Mouse (Mus musculus) ES-E14 (cell line): Measurements from ENCODE around the gene Tff2. TPM values are rescaled to one million over a fixed set of nuclear protein-coding genes. Genes with fewer than 3 reads are reported as not detected.
A peak's percentile ranks its signal among the peaks of the same experiment; 100 is the strongest.

Experiments
- DNase-seq: peaks from one replicate; pipeline ENCODE4 v3.0.0-alpha.2; 2013; ENCODE audit warnings: low read depth, low spot score
- H3K27ac ChIP-seq: 2 replicates; pipeline ENCODE4 v1.5.1; 2012; ENCODE audit warnings: low read depth, mild to moderate bottlenecking, low read length, moderate library complexity, mixed read lengths; ENCODE audit not compliant: poor library complexity, insufficient read depth, severe bottlenecking
- H3K36me3 ChIP-seq: 2 replicates; pipeline ENCODE4 v1.6.1; 2012; ENCODE audit warnings: mild to moderate bottlenecking, low read length, moderate library complexity, mixed read lengths; ENCODE audit not compliant: control insufficient read depth, poor library complexity, insufficient read depth, severe bottlenecking
- H3K4me1 ChIP-seq, 2 experiments: fragments of 150-350 bp in 1 of 2; sonication (generic) in 1 of 2; 2 replicates each; pipeline ENCODE4 v1.6.1; 2012; ENCODE audit warnings: low read length in 2 of 2, mild to moderate bottlenecking in 1 of 2, mixed read lengths in 1 of 2; ENCODE audit not compliant: control insufficient read depth in 2 of 2, insufficient read depth in 2 of 2, poor library complexity in 1 of 2
- H3K4me3 ChIP-seq, 2 experiments: fragments of 150-350 bp in 1 of 2; sonication (generic) in 1 of 2; 2 replicates each; pipeline ENCODE4 v1.5.1; 2012; ENCODE audit warnings: low read length in 2 of 2, low read depth in 1 of 2, mild to moderate bottlenecking in 1 of 2, mixed read lengths in 1 of 2; ENCODE audit not compliant: insufficient read depth in 1 of 2, poor library complexity in 1 of 2, severe bottlenecking in 1 of 2
- H3K9ac ChIP-seq: 2 replicates; pipeline ENCODE4 v1.6.1; 2012; ENCODE audit warnings: low read depth, mild to moderate bottlenecking, low read length, mixed read lengths; ENCODE audit not compliant: poor library complexity, insufficient read depth, severe bottlenecking
- H3K9me3 ChIP-seq: fragments of 150-350 bp; sonication (generic); 2 replicates; pipeline ENCODE4 v1.6.1; 2012; ENCODE audit warnings: low read depth, mild to moderate bottlenecking, low read length; ENCODE audit not compliant: control insufficient read depth, insufficient read depth
- CHD2 ChIP-seq: IDR thresholded peaks from 2 replicates; pipeline ENCODE4 v1.6.1; 2014; ENCODE audit warnings: mild to moderate bottlenecking, low read depth, low read length, inconsistent platforms
- HCFC1 ChIP-seq: IDR thresholded peaks from 2 replicates; pipeline ENCODE4 v1.6.1; 2012; ENCODE audit warnings: low read length, inconsistent platforms, borderline replicate concordance; ENCODE audit not compliant: insufficient read depth
- MAFK ChIP-seq: IDR thresholded peaks from 2 replicates; pipeline ENCODE4 v1.6.1; 2014; ENCODE audit warnings: mild to moderate bottlenecking, low read depth, low read length, inconsistent platforms; ENCODE audit not compliant: insufficient read depth
- ZC3H11A ChIP-seq: IDR thresholded peaks from 2 replicates; pipeline ENCODE4 v1.6.1; 2012; ENCODE audit warnings: low read depth, mild to moderate bottlenecking, inconsistent platforms, low read length, borderline replicate concordance
- ZNF384 ChIP-seq: IDR thresholded peaks from 2 replicates; pipeline ENCODE4 v1.6.1; 2012; ENCODE audit warnings: low read depth, low read length, inconsistent platforms
- in situ Hi-C, 2 experiments: fragments of 600-800 bp; cut with MboI; formaldehyde crosslinking; loops; one replicate each; pipeline ENCODE4 v1.15.1; 2025; ENCODE audit warnings: low sequenced_read_pairs in 2 of 2, inconsistent platforms in 1 of 2; ENCODE audit not compliant: unreplicated experiment in 2 of 2
- total RNA-seq: library from RNA; depleted of rRNA; stranded (reverse); fragments of 300-350 nt; gene quantifications from 2 replicates; pipeline ENCODE4 v1.2.3, GENCODE M21; 2012

The Tff2 gene
- total RNA-seq, 1 experiment, result not detected

DNA sequence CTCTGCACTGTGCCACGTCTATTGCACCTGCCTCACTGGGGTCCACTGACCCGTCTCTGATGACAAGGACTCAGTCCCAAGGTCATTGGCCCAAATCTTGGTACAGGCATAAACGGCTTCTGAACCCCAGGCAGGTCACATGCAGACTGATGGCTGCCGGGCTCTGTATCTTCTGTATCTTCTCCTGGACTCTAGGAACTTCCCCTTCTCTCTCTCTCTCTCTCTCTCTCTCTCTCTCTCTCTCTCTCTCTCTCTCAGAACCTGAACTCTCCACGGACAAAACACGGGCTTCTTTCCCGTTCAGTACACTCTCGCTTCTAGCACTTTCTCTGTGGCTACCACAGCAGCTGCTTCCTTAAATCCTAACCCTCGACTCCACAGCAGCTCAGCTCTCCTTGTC, 1.9 kb upstream of the Tff2 start:
- TF ChIP-seq HCFC1 (no peak), ZC3H11A (no peak), ZNF384 (no peak), MAFK (no peak), CHD2 (no peak)
- Histone ChIP-seq H3K27ac (no peak overlapping the region), H3K4me3 (no peak overlapping the region), H3K4me1 (peaks cover 0 to 6% of the 10 kb centered on the region in 2 experiments; a peak in 1 of 4 replicates), H3K36me3 (no peaks in the 10 kb centered on the region), H3K9me3 (no peaks in the 10 kb centered on the region), H3K9ac (no peak overlapping the region)
- DNase-seq, result no peak
- in situ Hi-C loops, result no loop called here

DNA sequence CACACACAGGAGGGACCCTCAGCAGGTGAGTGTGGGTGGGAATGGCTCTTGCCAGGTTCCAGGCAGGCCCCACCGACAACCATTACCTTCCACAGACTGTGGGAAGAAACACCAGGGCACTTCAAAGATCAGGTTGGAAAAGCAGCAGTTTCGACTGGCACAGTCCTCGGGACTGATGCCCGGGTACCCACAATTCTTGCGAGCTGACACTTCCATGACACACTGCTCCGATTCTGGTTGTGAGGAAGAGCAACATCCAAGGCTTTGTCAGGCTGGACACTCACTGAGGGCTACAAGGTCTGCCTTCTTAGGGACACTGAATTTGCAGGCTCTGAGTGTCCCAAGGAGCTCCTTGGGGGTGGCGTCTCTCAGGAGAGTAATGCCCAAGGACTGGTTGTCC, 2.0 kb downstream of the Tff2 start:
- Histone ChIP-seq H3K4me1 (peaks cover 0 to 6% of the 10 kb centered on the region in 2 experiments; a peak in 1 of 4 replicates), H3K9ac (no peak overlapping the region), H3K36me3 (no peaks in the 10 kb centered on the region), H3K9me3 (no peaks in the 10 kb centered on the region), H3K4me3 (no peak overlapping the region), H3K27ac (no peak overlapping the region)
- DNase-seq, result no peak
- TF ChIP-seq HCFC1 (no peak), CHD2 (no peak), ZNF384 (no peak), MAFK (no peak), ZC3H11A (no peak)
- in situ Hi-C loops, result no loop called here

- Histone ChIP-seq H3K36me3 (no peaks in the 10 kb centered on the region), H3K4me1 (peaks cover 0 to 3% of the 10 kb centered on the region in 2 experiments; a peak in 1 of 4 replicates), H3K4me3 (no peak overlapping the region), H3K27ac (no peak overlapping the region), H3K9ac (no peak overlapping the region), H3K9me3 (no peaks in the 10 kb centered on the region)
- in situ Hi-C loops, result no loop called here
- peak; percentile 48; the same call in 1 of the 2 replicates for TF ChIP-seq ZC3H11A
- TF ChIP-seq ZNF384, result no peak
- TF ChIP-seq MAFK, result no peak
- TF ChIP-seq HCFC1, result no peak
- no peak for TF ChIP-seq CHD2
- peak; percentile 49 for DNase-seq
Measured at GRCm38 (mm10) chr17:31138398-31138797, 5.7 kb downstream of the Tff2 start.

DNA sequence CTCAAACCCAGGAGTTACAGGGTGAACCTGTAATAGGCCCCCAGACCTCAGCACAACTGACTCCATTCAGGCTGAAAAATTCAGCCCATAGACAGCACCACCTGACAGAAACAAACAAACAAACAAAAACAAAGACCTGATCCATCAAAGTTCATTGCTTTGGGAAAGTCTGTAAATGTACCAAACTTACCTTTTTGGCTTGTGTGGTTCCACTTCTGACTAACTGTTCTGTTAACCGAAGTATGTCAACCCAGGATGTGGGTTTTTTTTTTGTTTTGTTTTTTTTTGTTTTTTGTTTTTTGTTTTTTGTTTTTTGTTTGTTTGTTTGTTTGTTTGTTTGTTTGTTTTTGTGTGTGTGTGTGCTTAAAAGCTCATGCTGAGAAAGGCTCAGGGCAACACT, 7.3 kb downstream of the Tff2 start:
- no peak for TF ChIP-seq HCFC1
- H3K27ac ChIP-seq, result no peak overlapping the region
- DNase-seq, result no peak
- in situ Hi-C loops, result no loop called here
- no peak overlapping the region for H3K9ac ChIP-seq
- no peak overlapping the region for H3K4me3 ChIP-seq
- peaks cover 0 to 3% of the 10 kb centered on the region in 2 experiments; a peak in 1 of 4 replicates for H3K4me1 ChIP-seq
- no peaks in the 10 kb centered on the region for H3K36me3 ChIP-seq
- no peaks in the 10 kb centered on the region for H3K9me3 ChIP-seq

- in situ Hi-C loops, result no loop called here
- Histone ChIP-seq H3K9me3 (no peaks in the 10 kb centered on the region), H3K4me1 (peaks cover 0 to 3% of the 10 kb centered on the region in 2 experiments; a peak in 1 of 4 replicates), H3K27ac (no peak overlapping the region), H3K36me3 (no peaks in the 10 kb centered on the region), H3K9ac (no peak overlapping the region), H3K4me3 (no peak overlapping the region)
- DNase-seq, result no peak
- TF ChIP-seq HCFC1, result no peak
- TF ChIP-seq CHD2, result no peak
- no peak for TF ChIP-seq MAFK
- TF ChIP-seq ZNF384, result no peak
- TF ChIP-seq ZC3H11A, result no peak
Measured at GRCm38 (mm10) chr17:31136291-31136690, 7.8 kb downstream of the Tff2 start.
